Mouse (Mus musculus): ENCODE measurements at regions not wholly inside any gene's neighbourhood (a gene's known extent, or its start where the extent isn't known, plus 50 kb on each side); places are given as distances from the start of the nearest gene placed in this dataset.

DNA sequence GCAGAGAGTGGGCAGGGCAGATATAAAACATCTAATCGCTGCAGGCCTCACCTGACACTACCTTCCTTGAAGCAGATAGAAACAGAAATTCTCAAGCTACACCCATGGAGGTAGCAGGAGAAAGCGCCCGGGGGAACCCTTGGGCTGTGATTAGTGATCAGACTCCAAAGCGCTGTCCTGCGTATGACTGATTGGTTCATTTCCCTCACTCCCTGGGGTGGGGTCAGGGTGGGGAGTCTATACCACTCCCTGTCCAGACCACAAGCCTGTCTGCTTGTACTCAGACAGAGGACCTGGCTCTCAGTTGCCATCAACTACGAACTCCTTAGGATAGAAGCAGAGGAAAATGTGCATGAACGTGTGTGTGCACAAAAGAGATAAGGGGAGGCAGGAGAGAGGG, 77.7 kb downstream of the Gm826 start:
- DNase-seq, result no peak

DNA sequence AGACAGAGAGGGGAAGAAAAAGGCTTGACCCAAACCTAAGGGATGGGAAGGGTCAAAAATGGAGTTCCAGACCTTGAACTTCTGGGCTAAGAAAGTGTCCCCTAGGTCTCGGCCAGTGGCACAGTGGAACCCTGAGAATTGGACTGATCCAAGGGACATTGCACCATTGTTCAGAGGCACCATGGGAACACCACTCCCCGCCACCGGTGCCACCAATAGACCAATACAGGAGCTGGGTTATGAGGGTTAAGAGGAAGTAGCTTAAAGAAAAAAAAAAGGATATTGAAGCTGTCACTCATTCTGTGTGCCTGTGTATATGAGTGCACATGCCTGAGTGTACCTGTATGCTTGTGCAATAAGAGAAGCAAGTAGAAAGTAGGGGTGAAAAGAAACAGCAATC, 83.7 kb downstream of the Gm826 start:
- no peak for DNase-seq

DNA sequence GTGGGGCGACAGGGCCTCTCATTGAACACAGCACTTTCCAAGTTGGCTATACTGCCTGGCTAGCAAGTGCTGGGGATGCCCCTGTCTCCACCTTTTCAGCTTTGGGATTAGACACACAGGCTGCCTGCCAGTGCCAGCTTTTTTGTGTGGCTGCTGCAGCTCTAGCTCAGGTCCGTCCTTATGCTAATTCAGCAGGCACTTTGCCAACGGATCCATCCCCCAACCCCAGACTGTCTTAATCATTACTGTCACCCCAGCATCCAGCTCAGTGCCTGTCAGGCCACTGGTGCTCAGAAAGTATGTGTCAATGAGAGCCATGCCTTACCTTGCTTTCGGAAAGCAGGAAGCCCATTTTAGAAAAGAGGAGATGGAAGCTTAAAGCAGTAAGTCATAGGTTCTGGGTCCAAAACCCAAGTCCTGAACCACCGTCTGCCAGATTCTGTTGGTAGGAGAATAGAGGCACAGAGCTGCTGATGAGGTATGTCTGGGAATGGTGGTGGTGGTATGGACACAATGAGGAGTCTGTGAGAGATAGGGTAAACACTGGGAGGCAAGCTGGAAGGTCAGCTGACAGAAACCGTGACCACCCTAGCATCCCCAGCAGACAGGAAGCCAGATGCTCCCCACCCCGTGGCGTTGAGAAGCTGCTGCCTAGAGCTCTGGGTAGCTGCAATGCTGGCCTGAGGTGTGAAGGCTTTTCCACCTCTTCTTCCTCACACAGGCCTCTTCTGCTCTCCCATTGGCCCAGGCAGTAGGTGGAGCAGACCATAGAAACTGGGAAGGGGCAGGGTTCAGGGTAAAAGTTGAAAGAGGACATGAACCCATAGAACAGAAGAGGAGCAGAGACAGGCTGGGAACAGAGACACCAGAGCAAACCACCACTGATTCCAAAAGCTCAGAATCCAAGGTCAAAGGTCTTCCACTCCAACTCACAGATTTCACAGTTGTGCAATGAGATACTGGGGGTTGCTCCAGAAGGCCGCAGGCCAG, 84.6 kb downstream of the Gm826 start:
- DNase-seq, result no peak

DNA sequence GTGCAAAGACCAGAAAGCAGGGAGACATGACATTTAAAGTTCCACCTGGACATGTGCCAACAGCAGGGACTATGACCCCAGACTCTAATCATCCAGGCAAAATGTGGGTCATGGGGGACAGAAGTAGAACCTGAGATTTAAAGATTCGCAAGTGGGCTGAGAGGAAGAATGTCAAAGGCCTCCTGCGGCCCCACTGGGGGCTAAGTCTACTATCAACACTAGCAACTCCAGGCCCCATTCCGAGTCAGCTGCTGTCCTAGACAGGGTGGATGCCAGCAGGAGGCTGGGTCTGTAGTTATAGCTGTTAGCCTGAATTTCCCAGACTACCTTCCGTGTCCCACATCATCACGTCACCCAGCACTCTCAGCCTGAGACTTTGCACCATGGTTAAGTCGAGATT, 86.7 kb downstream of the Gm826 start:
- no peak for DNase-seq

DNA sequence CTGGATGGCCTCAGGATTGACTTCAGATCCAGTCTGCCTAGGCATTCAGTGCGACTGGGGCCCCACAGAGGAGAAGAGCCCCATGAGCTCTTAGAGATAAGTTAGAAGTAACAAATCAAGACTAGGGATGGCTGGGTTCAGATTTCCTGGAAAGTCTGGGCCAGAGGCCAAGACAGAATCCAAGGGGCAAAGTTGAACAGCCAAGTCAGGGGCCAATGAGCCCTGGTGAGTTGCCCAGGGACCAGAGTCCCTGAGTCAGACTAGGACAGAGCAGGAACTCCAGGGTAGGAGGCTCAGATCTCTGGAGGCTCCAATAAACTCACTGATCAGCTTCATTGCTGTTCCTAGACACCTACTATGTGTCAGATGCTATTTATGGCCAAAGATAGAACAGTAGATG, 87.6 kb downstream of the Gm826 start:
- peak; percentile 47 for DNase-seq

DNA sequence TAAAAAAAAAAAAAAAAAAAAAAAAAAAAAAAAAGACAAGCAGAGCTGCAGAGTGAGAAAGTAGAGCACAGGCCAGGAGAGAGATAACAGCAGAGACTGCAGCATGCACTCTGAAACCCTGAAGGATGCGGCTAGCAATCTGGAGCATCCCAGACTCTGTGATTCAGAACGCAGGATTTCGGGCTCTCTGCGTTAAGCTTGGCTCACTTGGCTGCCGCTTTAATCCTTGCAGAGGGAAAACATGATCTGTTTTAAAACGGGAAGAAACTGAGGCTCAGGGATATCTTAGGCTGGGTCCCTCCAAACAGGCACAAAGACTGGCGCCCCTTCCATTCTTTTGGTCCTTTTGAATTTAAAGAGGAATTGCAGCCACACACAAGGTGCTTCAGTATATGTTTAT, 89.1 kb downstream of the Gm826 start:
- DNase-seq, result no peak

DNA sequence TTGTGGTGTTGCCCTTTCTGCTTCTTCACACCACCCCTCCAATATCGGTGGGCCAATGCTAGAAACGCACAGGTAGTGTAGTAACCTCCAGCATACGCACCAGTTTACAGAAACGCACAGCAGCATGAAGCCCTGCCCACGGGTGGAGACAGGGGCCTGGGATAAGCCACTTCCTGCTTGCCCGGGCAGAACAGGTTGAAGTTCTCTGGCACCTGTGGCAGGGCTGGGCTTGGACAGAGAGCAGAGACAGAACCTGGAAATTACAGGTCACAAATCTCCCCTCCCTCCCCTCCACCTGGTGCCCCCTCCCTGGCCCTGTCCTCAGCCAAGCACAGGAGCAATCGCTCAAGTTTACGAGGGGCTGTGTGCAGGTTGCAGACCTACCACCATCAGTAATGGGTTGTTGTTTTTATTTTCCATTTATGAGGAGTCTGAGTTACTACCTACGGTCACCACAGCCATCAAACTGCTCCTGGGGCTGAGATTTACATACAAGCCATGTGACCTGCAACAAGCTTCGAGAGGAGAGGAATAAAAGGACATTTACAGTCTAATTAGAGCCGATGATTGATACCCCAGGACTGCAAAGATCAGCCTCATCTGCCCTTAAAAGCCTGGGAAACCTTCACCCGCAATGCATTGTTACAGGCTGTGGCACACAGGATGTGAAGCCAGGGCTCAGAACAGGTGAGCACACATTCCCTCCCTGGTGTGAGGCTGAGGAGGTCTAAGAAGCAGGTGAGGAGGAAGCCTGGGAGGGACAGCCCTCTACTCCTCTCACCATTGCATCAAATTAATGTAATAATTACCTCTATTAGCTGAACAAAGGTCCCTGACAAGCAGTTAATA, 93.2 kb downstream of the Gm826 start:
- DNase-seq, result no peak

DNA sequence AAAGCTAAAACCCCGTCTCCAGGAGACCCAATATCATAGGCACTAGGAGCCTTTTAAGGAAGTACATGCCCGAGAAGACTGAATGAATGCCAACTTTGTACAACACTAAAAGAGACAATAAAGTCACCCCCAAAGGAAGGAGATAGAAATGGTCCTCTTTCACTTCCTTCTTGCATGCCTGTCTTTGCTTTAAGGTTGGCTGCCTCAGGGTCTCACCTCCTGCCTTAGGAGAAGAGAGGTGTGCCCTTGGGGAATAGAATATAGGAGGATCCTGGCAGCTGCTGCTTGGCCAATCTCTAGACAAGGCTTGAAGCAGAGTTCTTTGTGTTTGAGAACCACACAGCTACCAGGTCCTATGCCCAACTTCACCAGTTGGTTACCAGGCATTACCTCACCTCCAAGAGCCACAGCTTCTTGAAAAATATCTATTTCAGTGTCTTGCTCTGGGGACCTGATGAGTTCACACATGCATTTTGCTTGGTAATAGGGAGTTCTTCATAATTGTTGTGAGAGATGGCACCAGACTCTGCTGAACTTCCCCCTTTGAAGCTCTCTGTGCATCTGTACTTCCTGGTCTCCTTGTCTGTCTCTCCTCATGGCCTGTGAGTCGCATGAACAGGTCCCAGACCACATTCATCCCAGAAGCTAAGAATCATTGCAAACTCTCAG, 96.4 kb downstream of the Gm826 start:
- DNase-seq, result no peak

DNA sequence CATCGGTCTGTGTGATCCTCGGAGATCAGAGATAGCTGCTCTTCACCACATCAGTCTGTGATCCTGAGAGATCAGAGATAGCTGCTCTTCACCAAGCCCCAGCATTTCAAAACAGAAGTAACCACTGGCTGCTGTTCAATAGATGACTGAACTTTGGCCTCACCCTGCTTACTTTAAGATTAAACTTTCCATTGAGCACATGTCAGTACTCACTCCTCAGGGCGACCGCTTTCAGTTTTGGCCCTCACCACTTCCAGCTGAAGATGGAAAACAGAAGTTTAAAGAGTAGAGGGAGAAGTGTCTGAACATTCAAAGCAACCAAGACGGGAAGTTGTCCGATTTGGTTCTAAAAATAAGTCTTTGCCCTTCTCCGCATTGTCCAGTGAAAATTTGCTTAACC, 97.2 kb downstream of the Gm826 start:
- DNase-seq, result no peak

DNA sequence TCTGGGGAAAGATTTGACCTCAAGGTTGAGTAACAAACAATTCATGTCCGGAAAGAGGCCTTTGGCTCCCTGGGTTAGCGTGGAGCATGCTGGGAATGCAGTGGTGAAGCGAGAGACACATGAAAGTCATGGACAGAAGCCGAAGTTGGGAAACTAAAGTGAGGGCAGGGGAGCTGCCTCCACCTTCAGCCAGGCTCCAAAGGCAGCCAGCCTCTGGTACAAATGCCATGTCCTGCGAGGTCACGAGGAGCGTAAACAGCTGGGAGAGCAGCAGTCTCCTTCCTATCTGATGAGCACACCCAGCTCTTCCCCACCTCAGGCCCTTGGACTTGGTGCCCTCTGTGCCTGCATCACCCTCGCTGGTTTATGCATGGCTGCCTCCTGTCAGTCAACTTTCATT, 103.2 kb downstream of the Gm826 start:
- peak; percentile 68 for DNase-seq

DNA sequence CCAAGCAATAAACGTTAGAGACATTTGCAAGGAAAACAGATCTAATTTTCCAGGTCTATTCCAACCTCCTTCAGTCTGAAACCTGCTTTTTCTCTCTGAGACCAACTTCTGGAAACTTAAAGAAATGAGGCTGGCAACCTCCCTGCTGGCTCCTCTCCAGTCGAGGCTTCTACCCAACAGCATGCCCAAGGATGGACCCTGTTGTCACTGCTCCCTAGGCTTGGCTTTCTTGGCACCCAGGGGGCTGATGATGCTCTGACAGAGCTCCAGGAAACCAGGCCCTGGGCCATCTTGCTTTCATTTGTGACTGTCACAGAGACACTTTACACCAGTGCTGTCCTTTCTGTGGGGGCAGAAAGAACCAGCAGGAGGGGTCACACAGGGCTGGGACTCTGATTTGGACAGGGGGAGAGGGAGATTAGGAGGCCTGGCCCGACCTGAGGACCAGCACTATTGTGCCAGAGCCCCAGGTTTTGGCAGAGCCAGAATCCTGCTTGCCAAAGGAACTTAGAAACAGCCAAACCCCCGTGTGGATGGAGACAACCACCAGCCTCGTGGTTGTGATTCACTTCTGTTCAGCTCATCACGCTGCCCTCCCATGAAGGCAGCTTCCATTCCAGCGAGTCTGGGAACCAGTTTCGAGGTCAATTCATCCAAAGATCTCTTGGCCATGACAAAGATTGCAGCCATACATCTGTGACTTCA, 105.5 kb downstream of the Gm826 start:
- no peak for DNase-seq

DNA sequence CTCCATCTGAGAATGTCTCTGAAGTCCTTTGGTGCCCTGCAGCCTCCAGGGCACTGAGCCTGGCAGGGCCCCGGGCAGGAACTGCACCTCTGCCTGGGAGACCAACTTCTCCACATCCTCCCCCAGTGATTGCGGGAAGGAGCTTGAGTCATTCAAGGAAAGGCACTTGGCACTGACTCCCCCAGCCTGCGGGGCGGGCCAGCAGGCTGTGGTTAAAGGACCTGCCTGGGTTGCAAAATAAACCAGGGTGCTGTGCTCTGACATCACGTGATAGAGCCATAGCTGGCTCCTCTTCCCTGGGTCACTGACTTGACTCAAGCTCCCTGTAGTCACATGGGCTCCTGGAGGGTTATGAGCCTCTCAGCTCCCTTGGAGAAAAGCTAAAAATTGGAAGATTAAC, 108.5 kb downstream of the Gm826 start:
- peak; percentile 75 for DNase-seq

DNA sequence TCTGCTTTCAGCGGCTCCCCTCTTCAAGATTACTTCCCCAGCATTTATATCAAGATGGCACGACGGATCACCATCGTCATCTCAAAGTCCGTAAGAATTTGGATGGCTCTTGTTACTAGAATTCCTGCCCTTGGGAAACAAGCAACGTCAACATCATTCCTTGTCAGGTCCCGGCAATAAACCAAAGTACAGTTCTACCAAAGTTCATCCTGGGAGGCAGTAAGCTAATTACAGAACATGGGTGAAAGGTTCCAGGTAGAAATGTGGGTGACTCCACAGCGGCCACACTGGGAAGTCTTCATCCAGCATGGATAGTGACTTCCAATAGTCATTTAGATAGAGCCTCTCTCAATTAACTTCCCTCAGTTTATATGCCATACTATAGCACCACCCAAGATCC, 110.6 kb downstream of the Gm826 start:
- DNase-seq, result no peak

DNA sequence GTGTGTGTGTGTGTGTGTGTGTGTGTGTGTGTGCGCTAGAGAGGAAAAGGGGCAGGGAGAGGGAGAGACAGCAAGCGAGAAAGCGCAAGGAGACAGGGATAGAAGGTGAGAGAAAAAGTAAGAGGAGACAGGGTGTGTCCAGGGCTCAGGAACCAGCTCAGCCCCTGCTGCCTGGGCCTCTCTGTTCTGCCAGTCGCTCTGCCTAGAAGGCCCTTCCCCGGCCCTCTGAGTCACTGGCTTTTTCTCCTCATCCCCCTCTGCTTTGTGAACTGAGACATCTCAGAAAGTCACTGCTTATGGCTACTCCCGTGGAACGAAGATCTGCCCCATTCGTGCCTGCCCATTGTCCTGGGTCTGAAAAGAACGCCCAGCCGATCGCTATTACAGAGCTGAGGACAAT, 112.2 kb downstream of the Gm826 start:
- DNase-seq, result no peak

DNA sequence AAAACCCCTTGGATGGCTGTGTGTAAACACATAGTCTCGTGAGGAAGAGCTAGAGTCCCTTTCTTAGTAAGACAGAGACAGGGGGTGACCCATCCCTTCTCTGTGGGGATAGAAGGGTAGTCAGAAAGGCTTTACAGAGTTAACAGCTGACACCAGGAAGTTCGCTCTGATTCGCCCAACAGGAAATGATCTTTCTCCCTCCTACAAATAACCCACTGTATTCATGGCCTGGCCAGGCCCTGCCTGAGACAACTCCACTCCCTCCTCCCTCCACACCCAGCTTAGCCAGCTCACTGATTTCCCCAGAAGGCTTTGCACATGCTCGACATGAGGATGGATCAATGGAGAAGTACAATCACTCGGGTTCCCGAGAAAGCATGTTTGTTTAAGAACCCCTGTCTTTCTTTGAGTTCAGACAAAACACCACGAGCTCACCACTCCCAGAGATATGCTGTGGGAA, 113.4 kb downstream of the Gm826 start:
- no peak for DNase-seq

DNA sequence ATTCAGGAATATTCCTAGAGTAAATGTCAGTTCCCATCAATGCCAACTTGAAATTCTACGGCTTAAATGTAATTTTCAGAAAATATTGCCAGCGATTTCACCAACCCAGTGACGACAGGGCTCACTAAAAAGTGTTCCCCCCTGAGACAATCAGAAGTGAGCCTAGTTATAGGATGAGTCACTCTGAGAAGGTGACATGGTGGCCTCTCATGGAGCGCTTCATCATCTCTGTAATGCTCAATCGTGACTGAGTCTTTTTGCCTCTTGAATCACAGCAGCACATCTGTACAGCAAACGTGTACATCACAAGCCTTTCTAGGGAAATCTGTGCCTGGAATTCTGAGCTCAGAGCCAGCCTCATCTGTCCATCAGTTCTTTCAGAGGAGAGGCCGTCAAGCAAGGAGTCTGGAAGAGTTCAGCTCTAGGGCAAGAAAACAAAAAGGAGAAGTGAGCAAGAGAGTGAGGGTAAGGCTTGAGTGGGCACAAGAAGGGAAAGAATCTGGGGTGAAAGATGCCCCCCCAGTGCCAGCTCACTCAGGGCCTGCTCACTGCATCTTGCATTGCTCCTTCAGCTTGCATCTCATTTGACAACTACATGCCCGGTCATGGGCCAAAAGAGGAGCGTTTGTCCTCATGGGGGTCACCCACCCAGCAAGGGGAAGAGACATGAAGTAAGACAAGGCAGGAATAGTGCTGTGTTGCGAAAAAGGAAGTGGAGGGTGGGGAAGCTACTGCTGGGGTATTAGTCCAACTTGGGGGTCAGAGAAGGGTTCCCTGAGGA, 119.7 kb downstream of the Gm826 start:
- DNase-seq, result no peak

DNA sequence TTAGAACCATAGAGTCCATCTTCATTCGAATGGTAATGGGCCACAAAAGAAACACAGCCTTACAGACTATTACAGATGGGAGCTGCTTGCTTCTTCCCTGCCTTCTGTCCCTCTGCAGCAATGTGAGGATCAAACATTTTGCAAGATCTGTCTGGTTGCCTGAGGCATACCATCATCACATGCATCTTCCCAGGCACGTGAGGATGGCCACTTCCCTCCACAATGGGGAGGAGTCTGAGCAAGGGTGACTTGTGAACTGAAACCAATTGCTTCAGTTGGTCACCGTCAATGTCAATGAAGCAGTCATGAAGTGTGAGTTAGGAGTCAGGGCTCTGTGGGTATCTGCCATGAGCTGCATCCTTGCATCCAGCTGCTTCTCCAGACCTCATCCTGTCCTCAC, 123.5 kb downstream of the Gm826 start:
- no peak for DNase-seq

DNA sequence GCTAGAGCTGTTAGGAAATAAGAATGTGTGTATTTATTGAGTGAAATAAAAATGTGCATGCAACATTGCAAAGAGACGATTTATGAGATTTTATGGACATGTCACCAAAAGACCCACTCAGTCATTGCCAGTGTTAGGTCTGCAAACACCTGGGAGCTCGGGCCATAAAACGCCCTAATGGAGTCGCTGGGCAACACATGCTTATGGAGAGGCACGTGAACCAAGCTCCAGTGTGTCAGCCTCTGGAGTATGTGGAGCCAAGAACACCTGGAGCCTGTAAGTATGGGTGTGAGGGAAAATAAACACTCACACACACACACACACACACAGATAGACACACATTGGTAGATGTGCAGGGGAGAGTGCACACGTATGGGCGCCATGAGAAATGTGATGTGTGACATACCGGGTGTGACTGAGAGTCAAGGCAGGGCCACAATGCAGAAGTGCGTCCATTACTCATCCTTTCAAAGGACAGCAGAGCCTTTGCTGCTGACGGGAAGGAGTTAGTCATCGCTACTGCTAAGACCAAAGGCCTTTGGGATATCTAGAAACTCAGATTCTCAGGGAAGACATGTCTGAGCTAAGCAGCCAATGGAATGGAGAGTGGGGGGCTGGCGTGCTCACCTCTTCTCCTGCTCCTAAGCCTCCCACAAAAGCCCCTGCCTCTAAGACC, 124.2 kb downstream of the Gm826 start:
- DNase-seq, result no peak

DNA sequence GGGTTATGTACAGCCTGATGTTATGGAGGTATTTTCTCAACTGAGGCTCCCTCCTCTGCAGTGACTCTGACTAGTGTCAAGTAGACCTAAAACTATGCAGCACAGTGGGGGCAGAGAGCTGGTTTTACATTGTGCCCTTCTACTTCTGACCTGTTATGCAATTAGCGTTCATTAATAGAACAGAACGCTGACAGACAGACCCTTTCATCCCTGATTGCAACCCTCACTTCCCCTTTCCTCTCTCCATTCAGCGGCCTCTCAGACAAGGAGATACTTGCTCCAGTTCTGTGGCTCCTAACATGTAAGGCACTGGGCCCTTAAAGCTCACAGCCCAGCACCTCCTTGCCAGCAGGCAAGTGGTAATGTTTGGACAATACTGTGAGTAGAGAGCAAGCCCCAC, 125.7 kb downstream of the Gm826 start:
- no peak for DNase-seq

DNA sequence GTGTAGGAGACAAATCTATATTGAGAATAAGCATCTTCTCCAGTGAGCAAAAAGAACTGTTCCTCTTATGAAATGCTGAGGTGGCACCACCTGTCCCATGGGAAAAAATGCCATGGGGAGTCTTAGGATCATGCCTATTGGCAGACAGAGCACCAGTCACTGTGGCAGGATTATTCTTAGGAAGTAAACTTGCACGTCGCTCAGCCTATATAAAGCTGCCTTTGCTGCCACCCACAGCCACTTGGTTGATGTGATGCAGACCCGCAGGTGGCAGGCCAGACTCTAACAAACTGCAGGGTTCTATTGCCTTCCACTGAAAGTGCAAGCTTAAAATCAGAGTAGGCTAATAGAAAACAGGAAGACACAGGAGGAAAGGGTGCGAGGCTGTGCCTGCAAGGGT, 126.7 kb downstream of the Gm826 start:
- no peak for DNase-seq

DNA sequence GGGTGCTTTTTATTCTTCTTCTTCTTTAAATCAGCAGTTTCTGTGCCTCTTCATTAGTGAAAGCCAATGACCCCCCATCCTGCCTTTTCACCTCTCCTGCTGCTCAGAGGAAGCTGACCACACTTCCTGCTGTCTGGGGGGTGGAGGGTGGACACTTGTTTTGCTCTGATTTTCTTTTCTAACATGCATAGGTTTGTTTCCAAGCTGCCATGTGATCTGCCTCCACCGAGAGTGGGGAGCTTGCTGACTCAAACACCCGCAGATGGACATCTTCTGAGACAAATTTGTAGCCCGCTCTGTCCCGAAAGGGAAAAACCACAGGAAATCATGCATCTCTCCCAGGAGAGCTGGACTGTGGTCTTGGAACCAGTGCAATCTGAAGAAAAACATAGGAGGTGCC, 141.3 kb downstream of the Gm826 start:
- DNase-seq, result peak; percentile 19
